Mouse (Mus musculus) urinary bladder, postnatal 10 days (tissue): ENCODE data around the gene C730034F03Rik.
"Not testable (repeated sequence)": the region's sequence is repeated elsewhere in the genome, so short reads cannot be mapped to it uniquely, and the experiment has no call there.

Experiments used
- DNase-seq: peaks from one replicate; pipeline ENCODE4 v3.0.0; 2022; ENCODE audit warnings: low spot score

The C730034F03Rik gene

GRCm38 (mm10) chr15:89429352-89430221 is at the start of gene C730034F03Rik, which contains the start of the genes Gm44502 and Chkb:
TSS of gene C730034F03Rik (plus strand) at chr15:89429589.
TSS of gene Gm44502 (minus strand) at chr15:89429696.
TSS of gene Chkb (minus strand) at chr15:89429908.
- peak; percentile 61 for DNase-seq

GRCm38 (mm10) chr15:89384617-89385016 is 44.8 kb upstream of the C730034F03Rik start, which contains the start of gene Klhdc7b:
TSS of gene Klhdc7b (plus strand) at chr15:89384917.
- DNase-seq: no peak

- no peak for DNase-seq
Observed at GRCm38 (mm10) chr15:89387127-89387526, 42.3 kb upstream of the C730034F03Rik start.

GRCm38 (mm10) chr15:89390081-89390480 is 39.3 kb upstream of the C730034F03Rik start:
- DNase-seq: no peak

- DNase-seq: no peak
Observed at GRCm38 (mm10) chr15:89396883-89397282, 32.5 kb upstream of the C730034F03Rik start.

- DNase-seq: no peak
Observed at GRCm38 (mm10) chr15:89398146-89398545, 31.2 kb upstream of the C730034F03Rik start.

GRCm38 (mm10) chr15:89399716-89400115 is 29.7 kb upstream of the C730034F03Rik start:
- no peak for DNase-seq

GRCm38 (mm10) chr15:89402471-89402870 is 26.9 kb upstream of the C730034F03Rik start:
- no peak for DNase-seq

GRCm38 (mm10) chr15:89404831-89405623 is 24.4 kb upstream of the C730034F03Rik start:
- DNase-seq: no peak

- no peak for DNase-seq
Observed at GRCm38 (mm10) chr15:89406691-89407090, 22.7 kb upstream of the C730034F03Rik start.

- DNase-seq: no peak
Observed at GRCm38 (mm10) chr15:89410118-89410517, 19.3 kb upstream of the C730034F03Rik start, which contains the start of gene Syce3. TSS of gene Syce3 (minus strand) at chr15:89410503.

- DNase-seq: no peak
Observed at GRCm38 (mm10) chr15:89415282-89415681, 14.1 kb upstream of the C730034F03Rik start.

GRCm38 (mm10) chr15:89421938-89422337 is 7.5 kb upstream of the C730034F03Rik start:
- no peak for DNase-seq

- DNase-seq: no peak
Observed at GRCm38 (mm10) chr15:89424621-89425020, 4.8 kb upstream of the C730034F03Rik start.

- DNase-seq: no peak
Observed at GRCm38 (mm10) chr15:89425711-89426121, 3.7 kb upstream of the C730034F03Rik start, which contains the start of gene Cpt1b. TSS of gene Cpt1b (minus strand) at chr15:89425863.

- DNase-seq: no peak
Observed at GRCm38 (mm10) chr15:89426716-89427115, 2.7 kb upstream of the C730034F03Rik start.

GRCm38 (mm10) chr15:89428136-89428790 is 1.1 kb upstream of the C730034F03Rik start:
- DNase-seq: no peak

GRCm38 (mm10) chr15:89428821-89429351 is 503 bp upstream of the C730034F03Rik start:
- no peak for DNase-seq

- no peak for DNase-seq
Observed at GRCm38 (mm10) chr15:89430341-89430740, 952 bp downstream of the C730034F03Rik start.

- not testable (repeated sequence) for DNase-seq
Observed at GRCm38 (mm10) chr15:89430771-89431170, 1.4 kb downstream of the C730034F03Rik start.

- DNase-seq: no peak
Observed at GRCm38 (mm10) chr15:89431271-89431670, 1.9 kb downstream of the C730034F03Rik start.

- no peak for DNase-seq
Observed at GRCm38 (mm10) chr15:89431806-89432205, 2.4 kb downstream of the C730034F03Rik start.
